Mouse (Mus musculus) gastrocnemius, adult 2 months (tissue): ENCODE results near the gene Macrod2. TPM values are rescaled to one million over a fixed set of nuclear protein-coding genes. Genes with fewer than 3 reads are reported as not detected.

Experiments used
- DNase-seq: peaks from one replicate; pipeline ENCODE4 v3.0.0; 2022
- H3K27ac ChIP-seq: fragments of 200-600 bp; 2 replicates; pipeline ENCODE4 v1.8.1; 2022; ENCODE audit warnings: mild to moderate bottlenecking
- H3K4me3 ChIP-seq: fragments of 200-600 bp; 2 replicates; pipeline ENCODE4 v1.8.1; 2022; ENCODE audit warnings: mild to moderate bottlenecking, moderate library complexity
- CTCF ChIP-seq: fragments of 200-600 bp; IDR thresholded peaks from 2 replicates; pipeline ENCODE4 v1.8.1; 2022; ENCODE audit warnings: antibody characterized with exemption, mild to moderate bottlenecking, moderate library complexity
- intact Hi-C: fragments of 180-260 bp; cut with DNase I; formaldehyde crosslinking; loops from one replicate; pipeline ENCODE4 v1.15.1; 2025
- total RNA-seq, 2 experiments: library from RNA; stranded (reverse); gene quantifications; 2 replicates each; pipeline ENCODE4 v1.2.3; 2021

Gene Macrod2
- total RNA-seq, 2 experiments from 2014 or later, result 16.4 to 19.3 TPM

DNA sequence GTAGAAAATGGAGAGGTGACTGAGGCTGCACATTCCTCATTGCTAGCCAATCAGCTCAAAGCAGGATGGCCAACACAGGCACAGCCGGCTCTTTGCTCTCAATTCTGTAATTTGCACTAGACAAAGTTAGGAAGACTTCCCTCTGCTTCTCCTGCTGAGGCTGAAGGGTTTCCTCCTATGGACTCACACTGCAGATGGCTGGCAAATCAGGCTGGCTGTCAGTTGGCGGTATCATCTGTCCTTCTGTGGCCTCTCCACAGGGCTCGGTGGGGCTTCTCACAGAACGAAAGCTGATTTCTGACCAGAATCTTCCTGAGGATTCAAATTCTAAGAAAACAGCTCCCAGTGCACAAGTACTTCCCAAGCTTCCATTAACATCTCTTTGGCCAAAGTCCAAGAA lies 760.9 kb downstream of the Macrod2 start:
- no peak for DNase-seq
- no peak overlapping the region for H3K27ac ChIP-seq
- no peak overlapping the region for H3K4me3 ChIP-seq
- no peak for TF ChIP-seq CTCF
- intact Hi-C loops, result no loop called here

DNA sequence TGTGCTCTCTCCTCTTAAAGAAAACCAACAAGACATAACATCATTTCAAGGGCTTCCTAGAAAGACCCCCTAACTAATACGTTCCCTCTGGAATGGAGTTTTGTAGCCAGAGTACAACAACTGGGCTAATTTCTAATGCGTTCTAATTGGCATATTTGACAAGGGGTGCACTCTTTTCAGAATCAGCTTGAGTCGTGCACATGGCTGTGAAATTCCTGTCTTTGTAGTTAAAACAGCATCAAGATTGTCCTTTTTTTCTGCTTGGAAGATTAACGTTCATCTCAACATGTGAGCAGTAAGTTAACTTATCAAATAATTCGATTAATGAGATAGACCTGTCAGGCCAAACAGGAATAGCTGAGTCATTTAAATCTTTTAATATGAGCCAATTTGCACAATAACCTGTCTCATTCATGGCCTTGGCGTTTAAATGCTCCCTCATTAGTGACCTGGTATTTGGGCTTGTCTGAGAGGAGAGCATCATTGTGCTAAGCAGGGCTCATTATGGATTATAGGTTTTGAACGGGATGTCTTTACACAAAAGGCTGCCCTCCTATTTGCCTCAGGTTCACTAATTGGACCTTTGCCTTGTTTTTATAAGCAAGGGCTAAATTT lies 762.0 kb downstream of the Macrod2 start:
- H3K4me3 ChIP-seq, result no peak overlapping the region
- H3K27ac ChIP-seq, result no peak overlapping the region
- no peak for TF ChIP-seq CTCF
- DNase-seq, result no peak
- intact Hi-C loops, result no loop called here

DNA sequence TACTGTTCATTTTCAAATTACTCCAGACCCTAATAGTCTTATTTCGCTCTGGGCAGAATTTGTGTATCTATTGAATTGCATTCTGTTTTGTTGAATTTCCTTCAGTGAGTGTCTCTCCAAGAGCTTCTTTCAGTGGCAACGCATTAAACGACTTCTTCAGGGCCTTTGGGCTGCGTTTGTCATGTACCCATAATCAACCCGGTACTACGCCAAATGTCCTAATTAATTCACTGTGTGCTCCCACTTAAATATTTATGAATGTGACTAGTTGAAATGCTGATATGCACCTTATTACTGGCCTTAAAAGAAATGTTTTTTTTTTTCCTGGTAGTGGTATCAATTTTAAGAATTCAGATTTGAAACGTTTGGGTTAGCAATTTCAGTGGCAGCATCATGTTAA lies 763.1 kb downstream of the Macrod2 start:
- TF ChIP-seq CTCF, result no peak
- DNase-seq, result no peak
- H3K4me3 ChIP-seq, result no peak overlapping the region
- no peak overlapping the region for H3K27ac ChIP-seq
- intact Hi-C loops, result no loop called here

GRCm38 (mm10) chr2:141163918-141164317 lies 768.8 kb downstream of the Macrod2 start:
- H3K4me3 ChIP-seq, result no peak overlapping the region
- intact Hi-C loops, result no loop called here
- no peak overlapping the region for H3K27ac ChIP-seq
- DNase-seq, result no peak
- TF ChIP-seq CTCF, result no peak

- H3K27ac ChIP-seq, result no peak overlapping the region
- H3K4me3 ChIP-seq, result no peak overlapping the region
- DNase-seq, result no peak
- TF ChIP-seq CTCF, result no peak
- intact Hi-C loops, result no loop called here
Measured at GRCm38 (mm10) chr2:141169586-141169985, 774.5 kb downstream of the Macrod2 start.

DNA sequence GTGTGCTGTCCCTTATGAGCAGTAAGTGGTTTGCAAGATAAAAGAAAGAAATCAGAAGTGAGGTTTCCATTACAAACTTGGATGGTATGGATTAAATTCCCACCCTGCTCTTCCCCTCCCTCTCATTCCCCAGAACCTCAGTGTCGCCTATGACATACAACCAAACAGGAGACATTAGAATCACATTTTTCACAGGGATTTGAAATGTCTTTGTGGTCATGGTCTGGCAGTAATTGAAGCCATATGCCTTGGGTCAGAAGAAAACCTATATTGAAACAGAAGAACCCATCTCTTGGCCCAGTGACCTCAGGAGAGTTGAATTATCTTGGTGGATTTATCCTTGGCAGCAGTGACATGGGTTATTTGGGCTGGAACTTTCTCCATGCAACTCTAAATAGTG lies 778.1 kb downstream of the Macrod2 start:
- DNase-seq, result no peak
- TF ChIP-seq CTCF, result no peak
- intact Hi-C loops, result no loop called here
- H3K4me3 ChIP-seq, result no peak overlapping the region
- H3K27ac ChIP-seq, result no peak overlapping the region

DNA sequence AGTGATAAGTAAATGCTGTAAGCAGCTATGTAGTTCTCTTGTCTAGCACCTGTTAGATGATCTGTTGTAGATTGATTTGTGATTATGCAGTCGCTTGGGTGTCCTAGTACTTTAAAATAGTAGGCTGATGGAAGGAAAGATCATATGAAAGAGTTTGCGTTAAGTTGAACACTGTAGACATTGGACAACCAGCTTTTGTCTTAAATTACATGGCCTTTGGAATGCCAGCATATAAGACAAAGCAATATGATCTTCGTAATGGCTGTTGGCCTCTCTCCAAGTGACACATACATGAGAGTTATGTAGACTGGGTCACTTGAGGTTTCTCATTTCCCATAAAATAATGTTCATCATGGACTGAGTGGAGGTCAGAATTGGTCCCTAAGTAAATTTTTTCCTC lies 778.5 kb downstream of the Macrod2 start:
- no peak overlapping the region for H3K27ac ChIP-seq
- intact Hi-C loops, result no loop called here
- DNase-seq, result no peak
- H3K4me3 ChIP-seq, result no peak overlapping the region
- TF ChIP-seq CTCF, result no peak

- Histone ChIP-seq H3K4me3 (no peak overlapping the region), H3K27ac (no peak overlapping the region)
- no peak for DNase-seq
- no peak for TF ChIP-seq CTCF
- intact Hi-C loops, result no loop called here
Measured at GRCm38 (mm10) chr2:141180656-141181055, 785.5 kb downstream of the Macrod2 start.

DNA sequence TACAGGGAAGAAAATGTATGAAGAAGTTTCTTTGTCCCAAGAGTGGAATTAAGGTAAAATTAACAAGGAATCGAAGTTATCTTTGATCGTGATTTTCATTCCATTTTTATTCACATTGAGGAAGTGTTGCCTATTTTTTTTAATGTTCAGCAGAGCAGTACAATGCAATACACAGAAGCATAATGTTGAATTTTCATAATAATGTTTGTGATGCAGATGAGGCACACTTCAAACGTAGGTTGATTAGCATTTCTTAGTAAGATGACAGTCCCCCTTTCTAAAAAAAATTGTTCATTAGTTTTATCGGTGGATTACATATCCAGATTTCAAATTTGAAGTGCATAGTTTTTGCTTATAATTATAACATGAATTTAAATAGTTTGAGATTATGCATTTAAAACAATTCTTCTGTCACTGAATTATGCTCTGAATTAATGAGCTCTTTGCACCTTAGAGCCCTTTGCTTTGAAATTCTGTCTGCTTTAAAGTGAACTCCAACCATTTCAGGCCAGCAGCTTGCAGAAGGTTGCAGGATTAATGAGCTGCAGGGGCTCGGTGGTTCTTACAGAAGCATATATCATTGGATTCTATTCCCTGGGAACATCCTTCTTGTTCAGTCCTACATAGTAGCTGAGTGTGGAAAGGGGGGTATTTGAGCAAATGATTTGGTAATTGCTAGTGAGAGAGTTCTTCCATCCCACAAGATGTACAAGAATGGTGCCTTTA lies 787.1 kb downstream of the Macrod2 start:
- Histone ChIP-seq H3K4me3 (no peak overlapping the region), H3K27ac (no peak overlapping the region)
- no peak for TF ChIP-seq CTCF
- intact Hi-C loops, result no loop called here
- no peak for DNase-seq

- intact Hi-C loops, result no loop called here
- no peak for DNase-seq
Measured at GRCm38 (mm10) chr2:141194476-141194875, 799.4 kb downstream of the Macrod2 start.

DNA sequence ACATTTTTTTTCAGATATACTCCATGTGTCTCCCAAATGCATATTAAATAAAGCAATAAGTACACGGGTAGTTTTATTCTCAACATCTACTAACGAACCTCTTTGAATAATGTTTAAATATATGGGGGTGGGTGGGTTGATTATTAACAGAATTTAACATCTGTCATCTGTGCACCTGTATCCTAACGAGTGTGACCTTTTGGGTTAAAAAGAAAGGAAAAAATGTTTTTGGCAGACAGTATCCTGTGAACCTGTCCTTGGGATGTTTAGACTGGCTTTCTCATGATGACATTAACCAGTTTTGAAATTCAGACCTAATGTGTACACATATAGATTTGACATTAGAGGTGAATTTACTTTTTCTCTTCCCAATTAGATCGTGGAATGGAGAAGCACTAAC lies 805.4 kb downstream of the Macrod2 start:
- H3K4me3 ChIP-seq, result no peak overlapping the region
- intact Hi-C loops, result no loop called here
- DNase-seq, result no peak
- no peak overlapping the region for H3K27ac ChIP-seq
- TF ChIP-seq CTCF, result no peak

More at GRCm38 (mm10) chr2:141194476-141194875, 799.4 kb downstream of the Macrod2 start:
- TF ChIP-seq CTCF, result no peak
- Histone ChIP-seq H3K27ac (no peak overlapping the region), H3K4me3 (no peak overlapping the region)

GRCm38 (mm10) chr2:141201303-141202014 lies 806.4 kb downstream of the Macrod2 start:
- intact Hi-C loops, result no loop called here
- no peak for TF ChIP-seq CTCF
- DNase-seq, result no peak
- H3K4me3 ChIP-seq, result no peak overlapping the region
- no peak overlapping the region for H3K27ac ChIP-seq

DNA sequence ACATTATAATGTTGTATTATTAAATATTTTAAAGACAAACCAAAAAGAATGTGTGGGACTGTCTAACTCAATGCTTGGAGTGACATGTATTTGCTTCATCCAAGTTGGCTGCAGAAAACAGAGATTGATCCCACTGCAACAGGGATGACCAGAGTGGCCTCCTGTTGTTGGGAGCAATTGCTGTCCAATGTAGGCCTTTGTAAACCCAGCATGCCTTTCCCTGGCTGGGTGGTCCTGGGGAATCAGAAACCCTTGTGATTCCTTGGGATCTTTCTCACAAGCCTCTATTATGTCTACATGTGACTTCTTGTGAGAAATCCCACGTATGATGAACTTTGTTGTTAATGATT lies 806.9 kb downstream of the Macrod2 start:
- H3K27ac ChIP-seq, result no peak overlapping the region
- DNase-seq, result no peak
- intact Hi-C loops, result no loop called here
- TF ChIP-seq CTCF, result no peak
- H3K4me3 ChIP-seq, result no peak overlapping the region
